Mouse (Mus musculus) kidney, adult 18-20 months (tissue): ENCODE results near the gene Uaca.

Source experiments
- DNase-seq: peaks from one replicate; pipeline ENCODE4 v3.0.0; 2021

Gene Uaca

DNA sequence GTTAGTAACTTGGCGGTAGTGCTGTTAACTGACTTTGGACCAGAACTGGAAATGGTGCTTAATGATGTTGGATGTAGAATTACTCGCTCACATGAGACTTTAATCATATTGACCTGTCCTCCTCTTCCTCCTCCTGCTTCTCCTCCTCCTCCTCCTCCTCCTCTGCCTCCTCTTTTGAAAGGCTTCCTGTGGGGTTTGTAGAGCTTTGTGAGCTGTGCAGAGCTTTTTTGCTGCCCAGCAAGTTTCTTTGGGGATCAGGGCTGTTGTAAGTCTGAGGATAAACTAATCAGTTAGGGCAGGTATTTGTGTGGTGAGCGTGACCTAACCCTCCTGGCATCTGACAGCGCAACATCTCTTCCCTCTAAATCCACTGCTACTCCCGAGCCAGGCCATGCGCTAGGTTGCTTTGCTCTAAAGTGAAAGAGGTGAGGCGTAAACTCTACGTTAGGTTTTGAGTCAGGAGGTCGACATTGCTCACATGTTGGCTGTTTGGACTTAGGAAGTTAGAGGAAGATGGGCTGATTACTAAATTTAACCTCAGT, 44.1 kb downstream of the Uaca start:
- DNase-seq = no peak

DNA sequence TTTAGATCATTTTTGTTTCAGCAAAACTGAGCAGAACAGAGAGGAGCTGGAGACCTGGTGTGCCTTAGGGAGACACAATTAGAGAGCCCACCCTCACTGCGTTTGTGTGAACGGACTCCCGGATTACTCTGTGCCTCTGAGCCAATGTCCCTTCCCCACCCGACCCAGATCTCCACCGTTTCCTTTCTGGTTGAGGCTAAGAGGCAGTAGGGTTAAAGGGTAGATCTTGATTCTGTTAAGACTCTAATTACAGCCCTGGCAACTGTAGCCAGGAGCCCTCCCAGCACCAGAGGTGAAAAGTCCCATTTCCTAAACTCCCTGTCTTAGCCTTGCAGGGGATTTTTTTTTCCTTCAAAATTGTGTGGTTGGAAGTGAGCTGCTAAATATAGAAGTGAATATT, 47.1 kb downstream of the Uaca start:
- no peak for DNase-seq

DNA sequence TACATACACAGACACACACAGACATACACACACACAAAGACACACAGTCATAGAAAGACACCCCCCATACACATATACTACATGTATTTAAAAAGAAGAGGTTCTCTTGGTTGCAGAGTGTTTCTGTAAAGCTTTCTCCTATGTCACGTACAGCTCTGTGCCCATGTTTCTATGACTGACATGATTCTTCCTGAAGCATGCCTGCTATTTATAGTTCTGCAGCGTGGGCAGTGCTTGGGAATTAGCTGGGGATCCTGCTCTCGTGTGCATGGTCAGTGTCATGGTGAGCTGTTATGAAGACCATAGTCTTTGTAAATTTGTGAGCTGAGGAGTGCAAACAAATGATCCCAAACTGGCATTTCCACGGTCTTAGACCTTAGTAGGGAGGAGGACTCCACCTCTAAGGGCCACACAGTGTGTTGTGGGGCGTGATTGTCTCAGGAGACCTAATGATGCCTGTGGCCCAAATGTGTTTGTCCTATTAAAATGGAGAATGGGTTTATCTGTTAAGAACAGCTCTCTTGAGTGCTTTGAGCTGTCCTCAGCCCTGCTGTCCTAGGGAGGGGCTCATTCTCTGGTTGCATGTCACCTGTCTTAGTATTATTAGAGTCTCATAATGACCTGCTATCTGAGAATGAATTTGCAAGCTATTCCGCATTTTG, 49.2 kb downstream of the Uaca start:
- no peak for DNase-seq

DNA sequence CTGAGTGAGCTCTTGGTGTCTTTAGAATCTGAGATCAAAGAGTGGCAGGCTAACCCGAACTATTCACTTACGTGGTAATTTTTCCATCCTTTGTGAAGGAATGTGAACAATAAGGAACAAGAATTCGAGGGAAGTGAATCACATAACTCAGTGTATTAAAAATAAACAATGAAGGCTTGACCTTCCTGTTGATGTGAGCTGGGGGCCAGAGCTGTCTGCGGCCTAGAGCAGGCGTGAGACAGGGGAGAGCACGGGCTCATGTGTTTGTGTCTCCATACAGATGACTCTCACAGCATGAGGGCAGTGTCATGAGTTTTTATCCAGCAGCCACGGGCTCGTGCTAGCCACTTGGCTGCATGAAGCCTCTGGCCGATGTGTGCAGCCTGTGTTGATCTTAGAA, 54.4 kb downstream of the Uaca start:
- no peak for DNase-seq

DNA sequence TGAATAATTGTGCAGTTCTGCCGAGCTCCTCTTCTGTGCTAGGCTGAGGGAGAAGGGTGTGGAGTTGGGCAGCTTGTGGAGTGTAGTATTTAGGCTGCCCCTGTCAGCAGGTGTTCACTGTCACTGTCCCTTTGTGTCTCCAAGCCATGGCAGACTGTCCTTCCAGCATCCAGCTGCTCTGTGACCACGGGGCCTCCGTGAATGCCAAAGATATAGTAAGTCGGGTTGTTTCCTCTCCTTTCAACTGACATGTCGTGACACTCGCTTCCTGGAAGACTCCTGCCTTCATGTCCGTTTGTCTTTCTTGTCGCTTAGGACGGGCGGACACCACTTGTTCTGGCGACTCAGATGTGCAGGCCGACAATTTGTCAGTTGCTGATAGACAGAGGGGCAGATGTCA, 55.6 kb downstream of the Uaca start:
- DNase-seq = no peak

DNA sequence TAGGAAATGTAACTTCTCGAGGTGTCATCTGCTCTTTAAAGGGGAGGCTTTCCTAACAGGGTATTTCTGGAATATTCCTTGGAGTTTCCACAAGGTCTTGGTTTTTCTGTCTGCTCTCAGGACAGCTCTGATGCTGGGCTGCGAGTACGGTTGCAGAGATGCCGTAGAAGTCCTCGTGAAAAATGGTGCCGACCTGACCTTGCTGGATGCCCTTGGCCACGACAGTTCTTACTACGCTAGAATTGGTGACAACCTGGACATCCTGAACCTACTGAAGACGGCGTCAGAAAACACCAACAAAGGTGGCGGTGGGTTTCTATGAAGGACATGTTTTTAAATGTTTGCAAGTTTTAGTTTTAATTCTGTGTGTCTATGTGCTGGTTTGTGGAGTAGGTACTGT, 59.9 kb downstream of the Uaca start:
- DNase-seq = no peak

DNA sequence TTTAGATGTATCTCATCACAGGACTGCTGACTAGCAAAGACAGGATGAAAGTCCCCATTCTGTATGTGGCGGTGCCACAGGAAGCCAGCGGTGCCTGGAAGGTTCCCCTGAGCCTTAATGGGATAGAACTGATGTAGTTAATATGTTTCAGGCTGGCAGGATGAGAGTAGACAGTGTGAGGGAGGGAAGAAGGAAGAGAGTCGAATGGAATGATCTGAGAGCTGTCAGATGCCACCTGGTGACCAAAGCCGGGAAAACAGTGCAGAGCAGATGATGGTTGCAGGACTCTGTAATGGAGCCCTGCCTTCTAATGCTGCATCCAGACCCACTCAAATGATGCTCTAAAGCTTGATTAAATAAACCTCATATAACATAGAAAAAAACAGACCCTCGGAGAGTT, 63.5 kb downstream of the Uaca start:
- DNase-seq = peak; percentile 77

DNA sequence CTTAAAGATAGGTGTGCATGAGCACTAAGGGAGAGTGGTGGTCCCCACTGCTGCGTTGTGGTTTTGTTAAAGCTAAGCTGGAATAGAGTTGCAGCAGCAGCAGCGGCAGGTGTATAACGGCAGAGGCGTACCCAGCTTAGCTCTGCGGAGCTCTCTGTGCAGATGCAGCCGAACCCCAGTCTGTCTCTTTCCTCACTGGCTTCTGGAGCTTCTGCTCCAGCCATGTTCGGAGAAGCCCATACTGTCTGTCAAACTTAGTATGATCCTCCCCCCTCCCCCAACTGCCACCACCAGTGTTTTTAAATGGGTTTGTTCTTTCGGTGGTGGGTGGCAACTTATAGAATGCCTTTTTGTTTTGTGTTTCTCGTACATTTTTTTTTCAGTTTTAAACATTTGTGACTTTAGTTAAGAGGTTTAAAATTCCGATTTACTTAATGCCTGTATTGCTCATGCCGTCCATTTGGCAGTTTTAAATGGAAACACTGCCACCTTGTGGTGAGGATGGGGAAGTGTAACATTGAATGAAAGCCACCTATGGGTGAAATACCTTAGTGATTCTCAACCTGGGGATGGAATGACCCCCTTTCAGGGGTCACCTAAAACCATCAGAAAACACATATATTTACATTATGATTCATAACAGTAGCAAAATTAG, 64.1 kb downstream of the Uaca start:
- DNase-seq = no peak

DNA sequence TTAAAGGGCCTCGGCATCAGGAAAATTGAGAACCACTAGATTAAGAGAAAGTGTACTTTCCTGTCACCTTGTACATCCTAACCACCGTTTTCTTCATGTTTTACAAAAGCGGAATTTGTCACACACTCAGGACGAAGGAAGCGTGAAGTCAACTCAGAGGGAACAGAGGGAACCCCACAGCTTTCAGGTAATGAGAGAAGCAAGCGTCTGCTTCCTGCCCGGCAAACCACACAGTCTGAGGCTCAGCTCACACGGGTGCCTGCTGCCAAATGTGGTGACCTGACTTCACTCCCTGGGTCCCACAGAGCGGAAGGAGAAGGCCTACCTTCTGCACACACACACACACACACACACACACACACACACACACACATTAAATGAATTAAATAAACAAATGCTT, 64.7 kb downstream of the Uaca start:
- no peak for DNase-seq

DNA sequence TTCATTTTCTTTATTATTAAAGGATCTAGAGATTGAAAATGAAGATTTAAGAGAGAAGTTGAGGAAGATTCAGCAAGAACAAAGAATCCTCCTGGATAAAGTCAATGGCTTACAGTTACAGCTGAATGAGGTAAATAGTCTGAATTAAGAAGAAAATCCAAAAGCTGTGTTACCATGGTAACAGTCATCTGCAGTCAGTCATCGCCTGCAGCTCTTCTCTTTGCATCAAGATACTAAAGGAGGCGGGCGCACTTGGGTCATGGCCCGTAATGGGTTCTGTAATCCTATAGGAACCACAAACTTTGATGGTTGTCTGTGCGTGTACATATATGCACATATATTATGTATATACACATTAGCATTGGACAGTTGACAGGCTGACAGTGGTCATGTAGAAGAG, 66.7 kb downstream of the Uaca start:
- no peak for DNase-seq

DNA sequence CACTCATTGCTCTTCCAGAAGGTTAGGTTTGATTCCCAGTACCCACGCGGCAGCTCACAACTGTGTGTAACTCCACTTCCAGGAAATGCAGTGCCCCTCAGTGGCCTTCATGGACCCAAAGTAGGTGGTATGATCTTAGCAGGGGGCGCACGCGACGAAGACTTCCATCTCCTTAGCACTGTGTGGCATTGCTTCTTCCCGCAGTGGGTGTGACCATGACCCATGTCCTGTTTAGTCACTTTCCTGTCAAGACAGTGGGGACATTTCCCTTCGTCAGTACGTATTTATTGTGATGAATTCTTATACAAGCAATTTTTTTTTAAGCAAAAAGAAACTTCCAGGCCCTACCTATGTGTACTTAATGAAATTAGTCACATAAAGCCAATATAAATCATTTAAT, 70.3 kb downstream of the Uaca start:
- DNase-seq = no peak

DNA sequence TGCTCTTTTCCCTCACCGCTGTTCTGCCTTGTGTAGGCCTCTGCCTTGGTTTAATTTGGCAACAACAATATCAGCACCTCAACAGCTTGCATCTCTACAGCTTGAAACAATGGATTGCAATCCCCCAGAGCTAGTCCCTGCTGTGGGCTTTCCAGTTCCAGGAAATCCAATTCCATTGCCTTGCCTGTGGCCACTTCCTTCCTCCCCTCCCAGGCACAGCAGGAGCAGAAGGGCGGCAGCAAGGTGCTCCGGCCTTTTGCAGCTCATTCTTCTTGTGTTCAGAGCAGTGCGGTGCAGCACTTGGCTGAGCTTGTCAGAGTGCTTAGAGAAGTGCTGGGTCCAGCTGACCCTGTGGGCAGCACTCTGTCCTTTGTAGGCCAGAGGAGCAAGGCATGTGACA, 71.5 kb downstream of the Uaca start:
- DNase-seq = no peak

DNA sequence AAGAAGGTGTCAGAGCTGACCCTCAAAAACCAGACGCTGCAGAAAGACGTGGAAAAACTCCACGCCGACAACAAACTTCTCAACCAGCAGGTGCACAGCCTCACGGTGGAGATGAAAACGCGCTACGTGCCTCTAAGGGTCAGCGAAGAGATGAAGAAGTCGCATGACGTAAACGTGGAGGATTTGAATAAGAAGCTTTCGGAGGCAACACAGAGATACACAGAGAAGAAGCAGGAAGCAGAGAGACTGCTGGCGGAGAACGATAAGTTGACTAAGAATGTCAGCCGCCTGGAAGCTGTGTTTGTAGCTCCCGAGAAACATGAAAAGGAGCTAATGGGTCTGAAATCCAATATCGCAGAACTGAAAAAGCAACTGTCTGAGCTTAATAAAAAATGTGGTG, 76.1 kb downstream of the Uaca start:
- DNase-seq = no peak

DNA sequence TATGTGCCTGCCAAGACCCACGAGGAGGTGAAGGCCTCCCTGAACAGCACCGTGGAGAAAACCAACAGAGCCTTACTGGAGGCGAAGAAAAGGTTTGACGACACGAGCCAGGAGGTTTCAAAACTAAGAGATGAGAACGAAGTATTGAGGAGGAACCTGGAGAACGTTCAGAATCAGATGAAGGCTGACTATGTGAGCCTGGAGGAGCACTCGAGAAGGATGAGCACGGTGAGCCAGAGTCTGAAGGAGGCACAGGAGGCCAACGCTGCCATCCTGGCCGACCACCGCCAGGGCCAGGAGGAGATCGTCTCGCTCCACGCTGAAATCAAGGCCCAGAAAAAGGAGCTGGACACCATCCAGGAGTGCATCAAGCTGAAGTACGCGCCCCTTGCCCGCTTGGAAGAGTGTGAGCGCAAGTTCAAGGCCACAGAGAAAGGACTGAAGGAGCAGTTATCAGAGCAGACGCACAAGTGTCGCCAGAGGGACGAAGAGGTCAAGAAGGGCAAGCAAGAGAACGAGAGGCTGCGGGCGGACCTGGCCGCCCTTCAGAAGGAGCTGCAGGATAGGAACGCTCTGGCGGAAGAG, 76.7 kb downstream of the Uaca start:
- no peak for DNase-seq

DNA sequence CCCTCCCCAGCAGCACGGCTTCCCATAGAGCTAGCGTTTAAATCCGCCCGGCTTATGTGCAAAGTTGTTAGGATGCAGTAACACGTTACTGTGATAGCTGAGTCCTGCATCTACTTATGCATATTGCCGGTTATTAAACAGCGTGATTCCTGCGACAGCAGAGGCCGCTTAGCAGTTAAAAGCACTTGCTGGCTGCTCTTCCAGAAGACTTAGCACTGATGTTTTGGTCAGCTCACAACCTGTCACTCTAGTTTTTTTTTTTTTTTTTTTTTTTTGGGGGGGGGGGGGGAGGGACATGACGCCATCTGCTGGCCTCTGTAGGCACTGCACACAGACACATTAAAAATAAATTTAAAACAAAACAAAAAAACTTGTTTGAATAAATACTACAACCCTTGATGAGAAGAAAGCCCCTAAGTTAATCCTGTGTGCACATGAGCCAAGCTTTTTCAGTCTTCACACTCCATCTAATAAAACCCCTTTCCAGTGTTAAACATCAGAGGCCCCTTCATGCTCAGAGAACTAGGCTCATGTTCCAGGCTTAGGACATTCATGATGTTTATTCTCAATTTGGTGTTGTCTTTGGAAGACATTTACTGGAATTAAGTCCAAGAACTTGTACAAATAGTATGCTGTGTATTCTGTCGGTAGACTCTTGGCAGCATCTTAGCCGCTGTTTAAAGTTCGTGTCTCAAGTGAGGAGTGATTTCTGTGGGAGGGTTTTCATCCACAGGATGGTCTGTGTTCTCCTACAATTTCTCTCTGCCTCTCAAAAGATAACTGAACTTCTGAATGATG, 79.1 kb downstream of the Uaca start:
- DNase-seq = no peak

DNA sequence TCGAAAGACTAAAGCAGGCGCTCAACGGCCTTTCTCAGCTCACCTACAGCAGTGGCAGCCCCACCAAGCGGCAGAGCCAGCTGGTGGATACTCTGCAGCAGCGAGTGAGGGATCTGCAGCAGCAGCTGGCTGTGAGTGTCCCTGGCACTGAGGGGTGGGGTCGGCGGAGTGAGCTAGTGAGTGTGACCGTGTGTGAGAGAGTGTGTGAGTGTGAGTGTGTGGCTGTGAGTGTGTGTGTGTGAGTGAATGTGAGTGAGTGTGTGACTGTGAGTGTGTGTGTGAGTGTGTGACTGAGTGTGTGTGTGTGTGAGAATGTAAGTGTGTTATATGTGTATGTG, 79.7 kb downstream of the Uaca start:
- no peak for DNase-seq

DNA sequence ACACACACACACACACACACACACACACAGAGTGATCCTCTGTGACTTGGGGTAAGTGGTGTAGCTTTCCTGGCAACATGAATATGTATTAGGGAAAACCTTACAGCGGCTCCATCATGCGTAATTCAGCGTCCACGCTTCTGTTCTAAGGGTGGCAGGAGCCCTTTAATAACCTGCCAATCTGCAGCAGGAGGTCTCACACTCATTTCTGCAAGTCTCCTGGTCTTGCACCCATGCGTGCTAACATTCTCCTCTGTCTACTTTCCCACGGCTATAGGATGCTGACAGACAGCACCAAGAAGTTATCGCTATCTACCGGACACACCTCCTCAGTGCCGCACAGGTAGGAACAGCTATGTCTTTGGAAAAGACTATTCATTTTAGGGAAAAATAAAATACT, 81.7 kb downstream of the Uaca start:
- DNase-seq = no peak

DNA sequence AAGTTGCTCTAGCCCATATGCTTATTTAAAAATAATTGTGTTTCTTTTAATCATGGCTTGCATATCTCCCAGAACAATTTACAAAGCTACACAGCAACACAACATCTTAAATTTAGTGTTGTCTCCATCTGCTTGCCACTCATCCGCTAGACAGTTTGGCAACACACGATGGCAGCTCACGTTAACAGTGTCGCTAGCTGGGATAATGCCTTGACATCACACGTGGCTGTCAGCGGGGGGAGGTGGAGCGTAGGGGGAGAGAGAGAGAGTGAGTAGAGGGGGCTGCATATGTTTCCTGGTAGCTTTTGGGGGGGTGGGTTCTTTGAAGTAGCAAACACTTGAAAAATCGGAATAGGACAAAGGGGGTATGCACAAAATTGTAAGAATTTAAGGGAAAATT, 82.2 kb downstream of the Uaca start:
- DNase-seq = no peak

DNA sequence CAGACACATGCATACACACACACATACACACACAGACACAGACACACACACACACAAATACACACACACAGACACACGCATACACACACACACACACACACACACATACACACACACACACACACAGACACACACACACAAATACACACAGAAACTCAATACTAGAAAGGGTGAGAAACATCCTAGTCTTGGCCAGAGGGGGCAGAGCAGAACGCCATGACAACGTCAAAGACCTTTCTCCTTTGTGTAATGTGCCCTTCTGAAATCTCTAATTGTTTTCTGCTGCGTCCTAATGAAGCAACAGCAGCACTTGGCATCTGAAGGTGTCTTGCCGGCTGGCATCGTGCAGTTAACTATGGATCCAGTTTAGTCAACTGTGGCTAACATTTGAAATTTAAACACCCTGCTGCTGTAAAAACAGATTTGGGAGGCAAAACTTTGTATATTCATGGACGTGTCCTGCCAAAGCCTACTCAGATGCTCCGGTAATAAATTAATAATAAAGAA, 83.8 kb downstream of the Uaca start:
- no peak for DNase-seq

DNA sequence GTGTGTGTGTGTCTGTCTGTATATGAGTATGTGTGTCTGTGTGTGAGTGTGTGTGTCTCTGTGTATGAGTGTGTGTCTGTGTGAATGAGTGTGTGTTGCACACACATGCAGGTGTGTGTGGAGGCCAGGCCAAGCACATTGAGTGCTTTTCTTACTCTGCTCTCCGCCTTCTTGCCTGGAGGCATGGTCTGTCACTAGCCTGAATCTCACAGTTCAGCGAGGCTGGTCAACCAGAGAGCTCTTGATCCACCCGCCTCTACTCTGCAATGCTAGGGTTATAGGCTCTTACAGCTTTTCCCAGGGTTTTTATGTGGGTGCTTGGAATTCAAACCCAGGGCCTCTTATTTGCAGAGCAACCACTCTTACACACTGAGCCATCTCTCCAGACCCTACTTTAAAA, 84.3 kb downstream of the Uaca start:
- DNase-seq = no peak

DNA sequence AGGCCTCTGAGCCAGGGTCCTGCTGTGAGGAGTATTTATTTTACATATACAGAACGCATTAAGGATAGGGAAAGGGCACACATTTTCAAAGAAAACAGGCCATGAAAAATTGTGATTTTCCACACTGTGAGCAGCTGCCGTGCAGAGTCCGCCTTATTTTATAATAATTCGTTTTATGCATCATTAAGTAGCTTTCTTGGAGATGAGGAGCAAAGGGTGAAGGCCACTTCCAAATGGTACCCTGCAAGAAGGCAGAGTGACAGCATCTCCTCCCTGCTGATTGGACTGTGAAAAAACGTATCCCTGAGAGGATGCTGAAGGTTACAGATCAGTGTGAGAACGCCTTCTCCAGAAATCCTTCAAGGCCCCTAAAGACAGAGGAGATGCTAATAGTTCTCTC, 90.8 kb downstream of the Uaca start:
- no peak for DNase-seq

DNA sequence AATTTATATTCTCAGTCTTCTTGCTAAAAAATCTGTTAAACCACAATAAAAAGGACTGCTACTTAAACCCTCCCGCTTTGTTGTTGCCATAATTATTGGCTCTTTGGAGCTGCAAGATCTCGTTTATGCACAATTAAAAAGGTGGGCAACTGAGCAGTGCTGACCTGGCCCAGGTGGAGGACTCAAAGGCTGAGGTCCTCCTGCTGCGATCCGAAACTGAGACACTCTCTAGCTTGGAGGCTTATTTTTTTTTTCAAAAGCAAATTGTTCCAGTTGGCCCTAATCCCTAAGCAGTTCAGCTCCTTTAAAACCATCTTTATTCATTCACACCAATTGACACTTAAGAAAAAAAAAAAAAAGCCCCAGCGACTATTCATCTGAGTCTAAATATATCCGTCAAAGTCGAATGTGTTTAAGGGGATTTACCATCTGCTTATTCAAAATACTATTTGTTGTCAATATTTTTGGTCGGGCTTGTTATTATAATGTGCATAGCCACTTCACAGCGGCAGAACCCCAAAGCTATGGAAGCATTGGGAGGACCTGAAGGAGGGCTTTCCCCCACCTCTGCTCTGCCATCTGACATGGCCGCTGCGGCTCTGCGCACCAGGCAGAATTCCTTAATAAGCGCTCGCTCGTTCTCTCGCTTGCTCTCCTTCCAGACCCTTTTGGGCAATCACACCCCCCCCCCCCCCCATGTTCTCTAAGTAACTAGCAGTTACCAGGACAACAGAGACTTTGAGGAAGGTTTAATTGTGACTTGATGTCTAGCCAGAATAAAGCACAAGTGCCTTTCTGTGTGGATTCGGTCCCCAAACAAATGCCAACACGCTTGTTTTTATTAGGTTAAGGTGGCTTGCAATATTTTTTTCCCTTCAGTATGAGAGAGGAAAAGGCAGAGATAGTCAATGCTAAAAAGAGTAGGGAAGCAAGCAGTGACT, 92.4 kb downstream of the Uaca start:
- no peak for DNase-seq
